Mouse (Mus musculus): ENCODE results near the gene Tarbp2.

Gene Tarbp2

GRCm38 (mm10) chr15:102517976-102518858 lies at the start of gene Tarbp2:
TSS of gene Tarbp2 (plus strand) at chr15:102518192.
- in situ Hi-C loops (cut with MseI, MboI) = no loop called here

- in situ Hi-C loops (cut with MseI, MboI) = no loop called here
Observed at GRCm38 (mm10) chr15:102468675-102469370, 49.2 kb upstream of the Tarbp2 start.

GRCm38 (mm10) chr15:102470183-102470604 lies 47.8 kb upstream of the Tarbp2 start, which contains the start of gene Pcbp2:
TSS of gene Pcbp2 (plus strand) at chr15:102470539.
- in situ Hi-C loops (cut with MseI, MboI) = no loop called here

GRCm38 (mm10) chr15:102470605-102471294 lies 47.2 kb upstream of the Tarbp2 start:
- in situ Hi-C loops (cut with MseI, MboI) = no loop called here

- in situ Hi-C loops (cut with MseI, MboI) = no loop called here
Observed at GRCm38 (mm10) chr15:102471295-102471645, 46.7 kb upstream of the Tarbp2 start.

- in situ Hi-C loops (cut with MseI, MboI) = no loop called here
Observed at GRCm38 (mm10) chr15:102471727-102472126, 46.3 kb upstream of the Tarbp2 start.

GRCm38 (mm10) chr15:102473246-102473645 lies 44.7 kb upstream of the Tarbp2 start:
- in situ Hi-C loops (cut with MseI, MboI) = no loop called here

- in situ Hi-C loops (cut with MseI, MboI) = no loop called here
Observed at GRCm38 (mm10) chr15:102474520-102474919, 43.5 kb upstream of the Tarbp2 start.

- in situ Hi-C loops (cut with MseI, MboI) = no loop called here
Observed at GRCm38 (mm10) chr15:102483136-102483535, 34.9 kb upstream of the Tarbp2 start.

- in situ Hi-C loops (cut with MseI, MboI) = no loop called here
Observed at GRCm38 (mm10) chr15:102485853-102486252, 32.1 kb upstream of the Tarbp2 start.

GRCm38 (mm10) chr15:102487664-102488063 lies 30.3 kb upstream of the Tarbp2 start:
- in situ Hi-C loops (cut with MseI, MboI) = no loop called here

GRCm38 (mm10) chr15:102498322-102498721 lies 19.7 kb upstream of the Tarbp2 start:
- in situ Hi-C loops (cut with MseI, MboI) = no loop called here

GRCm38 (mm10) chr15:102499370-102499769 lies 18.6 kb upstream of the Tarbp2 start:
- in situ Hi-C loops (cut with MseI, MboI) = no loop called here

GRCm38 (mm10) chr15:102499851-102500250 lies 18.1 kb upstream of the Tarbp2 start:
- in situ Hi-C loops (cut with MseI, MboI) = no loop called here

- in situ Hi-C loops (cut with MseI, MboI) = no loop called here
Observed at GRCm38 (mm10) chr15:102500479-102500878, 17.5 kb upstream of the Tarbp2 start.

GRCm38 (mm10) chr15:102501084-102501814 lies 16.7 kb upstream of the Tarbp2 start:
- in situ Hi-C loops (cut with MseI, MboI) = no loop called here

GRCm38 (mm10) chr15:102502254-102502840 lies 15.6 kb upstream of the Tarbp2 start:
- in situ Hi-C loops (cut with MseI, MboI) = no loop called here

GRCm38 (mm10) chr15:102503447-102503846 lies 14.5 kb upstream of the Tarbp2 start, which contains the start of gene Gm10337:
TSS of gene Gm10337 (plus strand) at chr15:102503722.
- in situ Hi-C loops (cut with MseI, MboI) = no loop called here

GRCm38 (mm10) chr15:102503924-102504782 lies 13.8 kb upstream of the Tarbp2 start:
- in situ Hi-C loops (cut with MseI, MboI) = no loop called here
